Mouse (Mus musculus) C2C12 (cell line): Measurements from ENCODE around the gene Stk16. TPM values are rescaled to one million over a fixed set of nuclear protein-coding genes. Genes with fewer than 3 reads are reported as not detected.

Experiments
- H3K27me3 ChIP-seq: one replicate; pipeline ENCODE4 v1.6.1; 2011; ENCODE audit not compliant: control insufficient read depth, insufficient read depth, insufficient read length
- H3K36me3 ChIP-seq: one replicate; pipeline ENCODE4 v1.6.1; 2011; ENCODE audit not compliant: control insufficient read depth, insufficient read depth
- H3K4me3 ChIP-seq: one replicate; pipeline ENCODE4 v1.5.1; 2011; ENCODE audit warnings: mild to moderate bottlenecking, control low read depth; ENCODE audit not compliant: poor library complexity, insufficient read depth, severe bottlenecking
- H3K79me2 ChIP-seq: one replicate; pipeline ENCODE4 v1.6.1; 2011; ENCODE audit not compliant: control insufficient read depth, insufficient read depth
- H3K79me3 ChIP-seq: one replicate; pipeline ENCODE4 v1.6.1; 2011; ENCODE audit warnings: low read depth, control low read depth
- H3ac ChIP-seq: one replicate; pipeline ENCODE3; 2011; ENCODE audit warnings: low read depth; ENCODE audit not compliant: control insufficient read depth, insufficient read length
- CEBPB ChIP-seq: IDR thresholded peaks from one replicate; pipeline ENCODE4 v1.6.1; 2011; ENCODE audit warnings: low read depth, mild to moderate bottlenecking, control low read depth, moderate library complexity
- CTCF ChIP-seq: IDR thresholded peaks from one replicate; pipeline ENCODE4 v1.5.1; 2011; ENCODE audit not compliant: control insufficient read depth, insufficient read depth, insufficient read length
- FOSL1 ChIP-seq: IDR thresholded peaks from one replicate; pipeline ENCODE4 v1.8.0; 2011; ENCODE audit warnings: mild to moderate bottlenecking, low read length; ENCODE audit not compliant: poor library complexity, insufficient read depth, severe bottlenecking
- MAX ChIP-seq: IDR thresholded peaks from one replicate; pipeline ENCODE4 v1.6.1; 2011; ENCODE audit warnings: mild to moderate bottlenecking, control low read depth
- MYOD1 ChIP-seq: IDR thresholded peaks from one replicate; pipeline ENCODE4 v1.6.1; 2011; ENCODE audit warnings: low read depth; ENCODE audit not compliant: control insufficient read depth, insufficient read length
- MYOG ChIP-seq: IDR thresholded peaks from one replicate; pipeline ENCODE4 v1.6.1; 2011; ENCODE audit not compliant: control insufficient read depth, insufficient read length; ENCODE audit errors: extremely low read depth
- USF1 ChIP-seq: IDR thresholded peaks from one replicate; pipeline ENCODE4 v1.6.1; 2011; ENCODE audit warnings: low read depth, mild to moderate bottlenecking, control low read depth, moderate library complexity
- polyA plus RNA-seq: library from polyadenylated mRNA; unstranded; fragments of >200 nt; fragmentation: generic; extraction: Trizol; gene quantifications from one replicate; pipeline ENCODE4 v1.2.1, GENCODE M21; 2012; ENCODE audit warnings: missing spikeins

The Stk16 gene
- polyA plus RNA-seq, 1 experiment = 110 TPM

DNA sequence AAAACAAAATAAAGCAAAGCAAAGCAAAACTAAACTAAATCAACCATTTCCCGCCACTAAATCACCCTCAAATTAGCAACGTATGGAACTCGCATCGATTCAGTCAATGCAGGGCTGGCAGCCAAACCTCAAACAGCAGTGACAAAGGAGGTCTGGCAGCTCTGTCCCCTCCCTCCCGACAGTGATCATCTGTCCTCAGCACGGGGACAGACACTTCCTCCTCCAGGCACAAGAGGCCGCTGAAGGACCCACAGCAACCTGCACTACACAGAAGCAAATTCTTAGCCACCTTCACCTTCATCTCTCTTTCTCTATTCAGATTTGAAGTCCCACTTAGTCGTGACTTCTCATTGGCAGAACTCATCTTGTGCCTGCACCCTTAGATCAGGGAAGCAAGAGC is 24.0 kb downstream of the Stk16 start:
- peaks cover 10% of the 10 kb centered on the region for H3K79me2 ChIP-seq
- TF ChIP-seq CEBPB = no peak
- TF ChIP-seq FOSL1 = no peak
- TF ChIP-seq MYOD1 = no peak
- TF ChIP-seq MAX = no peak
- TF ChIP-seq CTCF = no peak
- TF ChIP-seq MYOG = no peak
- TF ChIP-seq USF1 = no peak
- H3K79me3 ChIP-seq = no peaks in the 10 kb centered on the region
- no peak overlapping the region for H3K4me3 ChIP-seq
- no peak overlapping the region for H3ac ChIP-seq
- peaks cover 6% of the 10 kb centered on the region for H3K36me3 ChIP-seq
- no peaks in the 10 kb centered on the region for H3K27me3 ChIP-seq

GRCm38 (mm10) chr1:75236117-75237050 is 25.7 kb downstream of the Stk16 start, which contains the start of gene Dnajb2:
Gene Dnajb2, plus strand, starts transcription at chr1:75236406.
- Histone ChIP-seq H3K36me3 (peaks cover 16% of the 10 kb centered on the region), H3K4me3 (peak within 1 kb of the TSS; percentile 63), H3K79me3 (no peaks in the 10 kb centered on the region), H3K79me2 (peaks cover 10% of the 10 kb centered on the region), H3K27me3 (no peaks in the 10 kb centered on the region), H3ac (peak within 1 kb of the TSS; percentile 95)
- TF ChIP-seq MAX (peak; percentile 14), USF1 (no peak)

DNA sequence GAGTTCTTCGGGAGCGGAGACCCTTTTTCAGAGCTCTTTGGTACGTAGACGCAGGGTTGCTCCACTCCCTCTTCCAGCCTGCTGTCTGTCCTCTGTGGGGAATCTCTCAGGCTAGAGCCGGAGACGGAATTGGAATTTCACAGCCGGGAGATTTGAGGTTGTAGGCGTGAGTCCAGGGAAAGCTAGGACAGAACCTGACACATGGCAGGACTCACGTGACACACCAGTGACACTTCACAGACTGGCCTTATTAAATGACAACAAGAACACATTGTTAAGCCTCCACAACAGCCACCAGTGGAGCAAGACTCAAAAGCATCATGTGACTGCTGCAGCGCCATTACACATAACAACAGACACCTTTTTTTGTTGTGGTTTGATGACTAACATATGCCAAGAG is 29.0 kb downstream of the Stk16 start:
- Histone ChIP-seq H3ac (no peak overlapping the region), H3K79me3 (no peaks in the 10 kb centered on the region), H3K79me2 (peaks cover 10% of the 10 kb centered on the region), H3K36me3 (peaks cover 16% of the 10 kb centered on the region), H3K27me3 (no peaks in the 10 kb centered on the region), H3K4me3 (no peak overlapping the region)
- no peak for TF ChIP-seq CTCF
- TF ChIP-seq MAX = no peak
- no peak for TF ChIP-seq MYOG
- no peak for TF ChIP-seq MYOD1
- no peak for TF ChIP-seq USF1
- TF ChIP-seq CEBPB = no peak
- TF ChIP-seq FOSL1 = no peak

- H3K27me3 ChIP-seq = no peaks in the 10 kb centered on the region
- no peak overlapping the region for H3K4me3 ChIP-seq
- H3K79me3 ChIP-seq = no peaks in the 10 kb centered on the region
- no peaks in the 10 kb centered on the region for H3K79me2 ChIP-seq
- peaks cover 16% of the 10 kb centered on the region for H3K36me3 ChIP-seq
- TF ChIP-seq MAX = no peak
- no peak for TF ChIP-seq FOSL1
- TF ChIP-seq MYOG = no peak
- TF ChIP-seq USF1 = no peak
- no peak for TF ChIP-seq CEBPB
- TF ChIP-seq CTCF = no peak
- TF ChIP-seq MYOD1 = no peak
- H3ac ChIP-seq = no peak overlapping the region
Measured at GRCm38 (mm10) chr1:75243411-75243810, 32.8 kb downstream of the Stk16 start.

DNA sequence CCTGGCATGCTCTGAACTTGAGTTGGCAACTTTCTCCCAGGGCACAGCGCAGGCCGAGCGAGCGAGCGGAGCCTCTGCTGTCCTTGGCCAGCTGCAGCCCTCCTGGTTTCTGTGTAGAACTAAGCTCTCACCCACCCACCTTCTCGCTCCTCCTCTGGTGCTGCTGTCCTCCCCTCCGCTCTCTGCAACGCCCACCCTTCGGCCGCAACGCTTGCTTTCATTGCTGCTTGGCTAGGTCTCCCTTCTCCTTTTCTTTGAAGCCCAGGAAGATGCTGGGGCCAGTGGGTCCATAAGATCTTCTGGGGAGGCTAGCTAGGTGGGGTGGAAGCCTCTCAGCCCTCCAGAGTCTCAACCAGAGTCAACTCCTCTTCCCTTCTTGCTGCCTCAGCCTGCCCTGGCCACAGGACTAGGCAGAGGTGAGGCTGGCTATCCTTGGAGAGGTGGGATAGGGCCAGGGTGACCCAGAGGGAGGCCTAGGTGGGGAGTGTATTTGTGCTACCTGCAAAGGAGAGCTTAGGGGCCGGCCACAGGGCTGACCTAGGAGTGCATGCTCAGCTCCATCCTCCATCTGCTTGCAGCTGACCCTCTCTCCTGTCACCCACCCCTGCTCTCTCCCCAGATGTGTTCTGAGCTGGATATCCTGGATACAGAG is 33.7 kb downstream of the Stk16 start:
- Histone ChIP-seq H3K79me2 (no peaks in the 10 kb centered on the region), H3ac (no peak overlapping the region), H3K27me3 (no peaks in the 10 kb centered on the region), H3K79me3 (no peaks in the 10 kb centered on the region), H3K36me3 (peaks cover 12% of the 10 kb centered on the region), H3K4me3 (no peak overlapping the region)
- TF ChIP-seq CTCF (no peak), MYOD1 (no peak), FOSL1 (no peak), USF1 (no peak), CEBPB (no peak), MYOG (no peak), MAX (no peak)

GRCm38 (mm10) chr1:75244836-75245235 is 34.2 kb downstream of the Stk16 start:
- H3K27me3 ChIP-seq = no peaks in the 10 kb centered on the region
- H3K79me2 ChIP-seq = no peaks in the 10 kb centered on the region

More at GRCm38 (mm10) chr1:75244836-75245235, 34.2 kb downstream of the Stk16 start:
- Histone ChIP-seq H3K4me3 (no peak overlapping the region), H3ac (no peak overlapping the region), H3K79me3 (no peaks in the 10 kb centered on the region), H3K36me3 (peaks cover 8% of the 10 kb centered on the region)
- TF ChIP-seq MYOD1 = no peak
- TF ChIP-seq USF1 = no peak
- TF ChIP-seq CTCF = no peak
- no peak for TF ChIP-seq MAX
- TF ChIP-seq FOSL1 = no peak
- no peak for TF ChIP-seq CEBPB
- no peak for TF ChIP-seq MYOG
